Mouse (Mus musculus): Measurements from ENCODE around the gene Map3k11. TPM values are rescaled to one million over a fixed set of nuclear protein-coding genes. Genes with fewer than 3 reads are reported as not detected.

The Map3k11 gene
- total RNA-seq, 2 experiments from 2014 or later: 20.2 to 20.4 TPM

GRCm38 (mm10) chr19:5723934-5724548 lies 35.5 kb downstream of the Map3k11 start:
- H3K4me3 ChIP-seq: no peak overlapping the region
- DNase-seq (ENCODE audit: low spot score in 2 of 2): no peak
- H3K27ac ChIP-seq: no peak overlapping the region
- TF ChIP-seq CTCF (conservative IDR thresholded peaks at IDR 0.05): no peak

GRCm38 (mm10) chr19:5724549-5724941 lies 36.0 kb downstream of the Map3k11 start:
- H3K27ac ChIP-seq: peak overlapping the region; percentile 21
- TF ChIP-seq CTCF (conservative IDR thresholded peaks at IDR 0.05): no peak
- DNase-seq (ENCODE audit: low spot score in 2 of 2): no peak
- H3K4me3 ChIP-seq: peak overlapping the region; percentile 50; the same call in 1 of the 2 replicates

GRCm38 (mm10) chr19:5725029-5725707 lies 36.6 kb downstream of the Map3k11 start:
- H3K4me3 ChIP-seq: peak overlapping the region; percentile 50
- DNase-seq (ENCODE audit: low spot score in 2 of 2): no peak
- no peak for TF ChIP-seq CTCF (conservative IDR thresholded peaks at IDR 0.05)
- peak overlapping the region; percentile 21 for H3K27ac ChIP-seq

- no peak for TF ChIP-seq CTCF (conservative IDR thresholded peaks at IDR 0.05)
- DNase-seq (ENCODE audit: low spot score in 2 of 2): no peak
- Histone ChIP-seq H3K4me3 (peak within 1 kb of the TSS; percentile 94), H3K27ac (peak within 1 kb of the TSS; percentile 96)
Observed at GRCm38 (mm10) chr19:5725767-5726515, 37.4 kb downstream of the Map3k11 start, which contains the start of gene Ehbp1l1. TSS of gene Ehbp1l1 (minus strand) at chr19:5726317.

GRCm38 (mm10) chr19:5726961-5727578 lies 38.5 kb downstream of the Map3k11 start:
- DNase-seq (ENCODE audit: low spot score in 2 of 2): no peak
- TF ChIP-seq CTCF (conservative IDR thresholded peaks at IDR 0.05): no peak
- H3K27ac ChIP-seq: peak overlapping the region; percentile 96
- peak overlapping the region; percentile 94 for H3K4me3 ChIP-seq

- DNase-seq (ENCODE audit: low spot score in 2 of 2): peak; percentile 85 to 93
- H3K4me3 ChIP-seq: peak overlapping the region; percentile 94
- peak; percentile 98 for TF ChIP-seq CTCF (conservative IDR thresholded peaks at IDR 0.05)
- peak overlapping the region; percentile 96 for H3K27ac ChIP-seq
Observed at GRCm38 (mm10) chr19:5727701-5728100, 39.2 kb downstream of the Map3k11 start.

- peak overlapping the region; percentile 94 for H3K4me3 ChIP-seq
- no peak for TF ChIP-seq CTCF (conservative IDR thresholded peaks at IDR 0.05)
- H3K27ac ChIP-seq: peak overlapping the region; percentile 96
- no peak for DNase-seq (ENCODE audit: low spot score in 2 of 2)
Observed at GRCm38 (mm10) chr19:5728631-5729443, 40.3 kb downstream of the Map3k11 start.

- TF ChIP-seq CTCF (conservative IDR thresholded peaks at IDR 0.05): no peak
Observed at GRCm38 (mm10) chr19:5729444-5729815, 40.9 kb downstream of the Map3k11 start, which contains the start of gene Fam89b. TSS of gene Fam89b (minus strand) at chr19:5729653.

GRCm38 (mm10) chr19:5730314-5731186 lies 42.0 kb downstream of the Map3k11 start:
- peak overlapping the region; percentile 81 for H3K27ac ChIP-seq
- DNase-seq (ENCODE audit: low spot score in 2 of 2): no peak
- peak overlapping the region; percentile 77 for H3K4me3 ChIP-seq
- peak; percentile 61 for TF ChIP-seq CTCF (conservative IDR thresholded peaks at IDR 0.05)

More at GRCm38 (mm10) chr19:5729444-5729815, 40.9 kb downstream of the Map3k11 start, which contains the start of gene Fam89b:
- peak within 1 kb of the TSS; percentile 96 for H3K27ac ChIP-seq
- DNase-seq (ENCODE audit: low spot score in 2 of 2): peak; percentile 82 to 85
- H3K4me3 ChIP-seq: peak within 1 kb of the TSS; percentile 94

GRCm38 (mm10) chr19:5731264-5731978 lies 42.9 kb downstream of the Map3k11 start:
- H3K4me3 ChIP-seq: peak overlapping the region; percentile 77
- no peak for TF ChIP-seq CTCF (conservative IDR thresholded peaks at IDR 0.05)
- DNase-seq (ENCODE audit: low spot score in 2 of 2): peak; percentile 93 to 94
- H3K27ac ChIP-seq: peak overlapping the region; percentile 81
